Mouse (Mus musculus): ENCODE data around the gene Fbxl16. TPM values are rescaled to one million over a fixed set of nuclear protein-coding genes. Genes with fewer than 3 reads are reported as not detected.
A peak's percentile ranks its signal among the peaks of the same experiment; 100 is the strongest.
"Not testable (repeated sequence)": the region's sequence is repeated elsewhere in the genome, so short reads cannot be mapped to it uniquely, and the experiment has no call there.

Gene Fbxl16
- polyA plus RNA-seq, 1 experiment from 2014 or later = 16.7 TPM

GRCm38 (mm10) chr17:25802825-25803517, 5.9 kb upstream of the Fbxl16 start:
- Histone ChIP-seq H3K9me3 (no peaks in the 10 kb centered on the region), H3K4me1 (replicated peaks) (peaks cover 33% of the 10 kb centered on the region), H3K36me3 (no peaks in the 10 kb centered on the region), H3K27me3 (ENCODE audit: insufficient read depth, poor library complexity, severe bottlenecking) (peaks cover 12% of the 10 kb centered on the region; the same call in 1 of the 2 replicates), H3K27ac (peak overlapping the region; percentile 84), H3K4me3 (peak overlapping the region; percentile 22)
- WGBS = 13% methylated on average over 10 of the region's 10 CpGs
- peak; percentile 94 for DNase-seq (ENCODE audit: low spot score)

GRCm38 (mm10) chr17:25806507-25806906, 2.4 kb upstream of the Fbxl16 start:
- no peak overlapping the region for H3K4me3 ChIP-seq
- no peaks in the 10 kb centered on the region for H3K36me3 ChIP-seq
- peaks cover 62% of the 10 kb centered on the region for H3K4me1 ChIP-seq (replicated peaks)
- 87% methylated on average over 4 of the region's 4 CpGs for WGBS
- no peaks in the 10 kb centered on the region for H3K9me3 ChIP-seq
- no peak overlapping the region for H3K27ac ChIP-seq
- no peak for DNase-seq (ENCODE audit: low spot score)
- H3K27me3 ChIP-seq (ENCODE audit: insufficient read depth, poor library complexity, severe bottlenecking) = peaks cover 45% of the 10 kb centered on the region

- WGBS = 44% methylated on average over 2 of the region's 2 CpGs
- H3K4me3 ChIP-seq; H3K36me3 ChIP-seq; H3K9me3 ChIP-seq; H3K27ac ChIP-seq; DNase-seq (ENCODE audit: low spot score): not testable (repeated sequence)
- peaks cover 52% of the 10 kb centered on the region for H3K27me3 ChIP-seq (ENCODE audit: insufficient read depth, poor library complexity, severe bottlenecking)
- H3K4me1 ChIP-seq (replicated peaks) = peaks cover 59% of the 10 kb centered on the region
Observed at GRCm38 (mm10) chr17:25807452-25807851, 1.4 kb upstream of the Fbxl16 start.

- 39% methylated on average over 5 of the region's 5 CpGs for WGBS
- Histone ChIP-seq H3K9me3 (no peaks in the 10 kb centered on the region), H3K27ac (peak overlapping the region; percentile 97), H3K4me1 (replicated peaks) (peaks cover 57% of the 10 kb centered on the region), H3K27me3 (ENCODE audit: insufficient read depth, poor library complexity, severe bottlenecking) (peaks cover 57% of the 10 kb centered on the region), H3K4me3 (peak overlapping the region; percentile 87), H3K36me3 (no peaks in the 10 kb centered on the region)
- DNase-seq (ENCODE audit: low spot score) = no peak
Observed at GRCm38 (mm10) chr17:25808028-25808427, 857 bp upstream of the Fbxl16 start.

- H3K4me3 ChIP-seq = peak overlapping the region; percentile 87
- H3K4me1 ChIP-seq (replicated peaks) = peaks cover 51% of the 10 kb centered on the region
- H3K27ac ChIP-seq = peak overlapping the region; percentile 97
- H3K9me3 ChIP-seq = no peaks in the 10 kb centered on the region
- H3K36me3 ChIP-seq = no peaks in the 10 kb centered on the region
- peak; percentile 38 for DNase-seq (ENCODE audit: low spot score)
- 9% methylated on average over 25 of the region's 25 CpGs for WGBS
- peaks cover 68% of the 10 kb centered on the region for H3K27me3 ChIP-seq (ENCODE audit: insufficient read depth, poor library complexity, severe bottlenecking)
Observed at GRCm38 (mm10) chr17:25809606-25810340, 888 bp downstream of the Fbxl16 start.

GRCm38 (mm10) chr17:25810890-25811289, 2.0 kb downstream of the Fbxl16 start:
- H3K27ac ChIP-seq = no peak overlapping the region
- no peaks in the 10 kb centered on the region for H3K36me3 ChIP-seq
- peak overlapping the region; percentile 87 for H3K4me3 ChIP-seq
- H3K4me1 ChIP-seq (replicated peaks) = peaks cover 51% of the 10 kb centered on the region
- H3K27me3 ChIP-seq (ENCODE audit: insufficient read depth, poor library complexity, severe bottlenecking) = peaks cover 68% of the 10 kb centered on the region
- DNase-seq (ENCODE audit: low spot score) = no peak
- H3K9me3 ChIP-seq = no peaks in the 10 kb centered on the region
- 74% methylated on average over 4 of the region's 4 CpGs for WGBS

GRCm38 (mm10) chr17:25813471-25813870, 4.6 kb downstream of the Fbxl16 start:
- Histone ChIP-seq H3K9me3 (no peaks in the 10 kb centered on the region), H3K4me1 (replicated peaks) (peaks cover 43% of the 10 kb centered on the region), H3K27me3 (ENCODE audit: insufficient read depth, poor library complexity, severe bottlenecking) (peaks cover 80% of the 10 kb centered on the region), H3K27ac (no peak overlapping the region), H3K36me3 (peaks cover 22% of the 10 kb centered on the region), H3K4me3 (peak overlapping the region; percentile 28)
- 2% methylated on average over 20 of the region's 20 CpGs for WGBS
- DNase-seq (ENCODE audit: low spot score) = peak; percentile 88

- peaks cover 67% of the 10 kb centered on the region for H3K27me3 ChIP-seq (ENCODE audit: insufficient read depth, poor library complexity, severe bottlenecking)
- no peak overlapping the region for H3K4me3 ChIP-seq
- H3K9me3 ChIP-seq = no peaks in the 10 kb centered on the region
- peaks cover 30% of the 10 kb centered on the region for H3K36me3 ChIP-seq
- WGBS = 87% methylated on average over 11 of the region's 11 CpGs
- no peak for DNase-seq (ENCODE audit: low spot score)
- H3K27ac ChIP-seq = no peak overlapping the region
- peaks cover 25% of the 10 kb centered on the region for H3K4me1 ChIP-seq (replicated peaks)
Observed at GRCm38 (mm10) chr17:25817662-25818061, 8.8 kb downstream of the Fbxl16 start.

GRCm38 (mm10) chr17:25818851-25819780, 10.2 kb downstream of the Fbxl16 start:
- peaks cover 56% of the 10 kb centered on the region for H3K27me3 ChIP-seq (ENCODE audit: insufficient read depth, poor library complexity, severe bottlenecking)
- 5% methylated on average over 46 of the region's 46 CpGs for WGBS
- peak overlapping the region; percentile 41 for H3K4me3 ChIP-seq
- H3K4me1 ChIP-seq (replicated peaks) = peaks cover 24% of the 10 kb centered on the region
- H3K9me3 ChIP-seq = no peaks in the 10 kb centered on the region
- DNase-seq (ENCODE audit: low spot score) = peak; percentile 35
- H3K27ac ChIP-seq = peak overlapping the region; percentile 26; the same call in 1 of the 2 replicates
- H3K36me3 ChIP-seq = peaks cover 30% of the 10 kb centered on the region

- under 1% methylated on average over 18 of the region's 18 CpGs for WGBS
- H3K4me1 ChIP-seq (replicated peaks) = peaks cover 66% of the 10 kb centered on the region
Observed at GRCm38 (mm10) chr17:25823452-25823851, 14.6 kb downstream of the Fbxl16 start, which contains the start of gene Wdr24. Gene Wdr24, plus strand, starts transcription at chr17:25823627.

GRCm38 (mm10) chr17:25824362-25825142, 15.7 kb downstream of the Fbxl16 start:
- no peaks in the 10 kb centered on the region for H3K9me3 ChIP-seq
- peak overlapping the region; percentile 88 for H3K27ac ChIP-seq
- DNase-seq (ENCODE audit: low spot score) = no peak
- H3K36me3 ChIP-seq = peaks cover 36% of the 10 kb centered on the region
- peaks cover 17% of the 10 kb centered on the region for H3K27me3 ChIP-seq (ENCODE audit: insufficient read depth, poor library complexity, severe bottlenecking)
- H3K4me1 ChIP-seq (replicated peaks) = peaks cover 68% of the 10 kb centered on the region
- WGBS = 71% methylated on average over 17 of the region's 17 CpGs
- peak overlapping the region; percentile 76 for H3K4me3 ChIP-seq

More at GRCm38 (mm10) chr17:25823452-25823851, 14.6 kb downstream of the Fbxl16 start, which contains the start of gene Wdr24:
- Histone ChIP-seq H3K9me3 (no peaks in the 10 kb centered on the region), H3K4me3 (peak within 1 kb of the TSS; percentile 76), H3K27me3 (ENCODE audit: insufficient read depth, poor library complexity, severe bottlenecking) (peaks cover 28% of the 10 kb centered on the region), H3K27ac (peak within 1 kb of the TSS; percentile 88), H3K36me3 (peaks cover 41% of the 10 kb centered on the region)
- DNase-seq (ENCODE audit: low spot score) = peak; percentile 80

GRCm38 (mm10) chr17:25825311-25825710, 16.4 kb downstream of the Fbxl16 start:
- peak overlapping the region; percentile 76 for H3K4me3 ChIP-seq
- H3K9me3 ChIP-seq = no peaks in the 10 kb centered on the region
- peaks cover 70% of the 10 kb centered on the region for H3K4me1 ChIP-seq (replicated peaks)
- WGBS = 87% methylated on average over 6 of the region's 6 CpGs
- no peak for DNase-seq (ENCODE audit: low spot score)
- peaks cover 10% of the 10 kb centered on the region for H3K27me3 ChIP-seq (ENCODE audit: insufficient read depth, poor library complexity, severe bottlenecking)
- H3K36me3 ChIP-seq = peaks cover 41% of the 10 kb centered on the region
- H3K27ac ChIP-seq = no peak overlapping the region

Measured in hindbrain, embryonic 10.5 days (tissue).